Mouse (Mus musculus) lung, embryonic 16.5 days (tissue): ENCODE data around the gene Ropn1. TPM values are rescaled to one million over a fixed set of nuclear protein-coding genes. Genes with fewer than 3 reads are reported as not detected.
A peak's percentile ranks its signal among the peaks of the same experiment; 100 is the strongest.
"Not testable (repeated sequence)": the region's sequence is repeated elsewhere in the genome, so short reads cannot be mapped to it uniquely, and the experiment has no call there.

ENCODE experiments used
- ATAC-seq: fragments of 200-750 bp; cut with Nextera tagmentation; 2 replicates; pipeline ENCODE4 v1.8.0; 2017; ENCODE audit warnings: low read depth, mild to moderate bottlenecking, moderate library complexity
- H3K27ac ChIP-seq: fragments of 300-500 bp; sonication (generic); 2 replicates; pipeline ENCODE4 v1.5.1; 2014; ENCODE audit warnings: mild to moderate bottlenecking, control low read depth, low read length
- H3K27me3 ChIP-seq: fragments of 300-500 bp; sonication (generic); 2 replicates; pipeline ENCODE4 v1.6.1; 2014; ENCODE audit warnings: low read depth, low read length, mixed read lengths; ENCODE audit not compliant: control insufficient read depth, insufficient read depth
- H3K36me3 ChIP-seq: fragments of 300-500 bp; sonication (generic); 2 replicates; pipeline ENCODE4 v1.6.1; 2014; ENCODE audit warnings: low read length; ENCODE audit not compliant: control insufficient read depth, insufficient read depth
- H3K4me1 ChIP-seq: fragments of 300-500 bp; sonication (generic); replicated peaks from 2 replicates; pipeline ENCODE4 v1.6.1; 2014; ENCODE audit warnings: low read length, mixed read lengths; ENCODE audit not compliant: control insufficient read depth, insufficient read depth
- H3K4me2 ChIP-seq: fragments of 300-500 bp; sonication (generic); 2 replicates; pipeline ENCODE4 v1.6.1; 2014; ENCODE audit warnings: low read depth, low read length, control low read depth
- H3K4me3 ChIP-seq: fragments of 300-500 bp; sonication (generic); 2 replicates; pipeline ENCODE4 v1.5.1; 2014; ENCODE audit warnings: mild to moderate bottlenecking, low read length, control low read depth
- H3K9ac ChIP-seq: fragments of 300-500 bp; sonication (generic); 2 replicates; pipeline ENCODE4 v1.6.1; 2014; ENCODE audit warnings: low read length, control low read depth
- H3K9me3 ChIP-seq: fragments of 300-500 bp; sonication (generic); 2 replicates; pipeline ENCODE4 v1.6.1; 2016; ENCODE audit warnings: low read length; ENCODE audit not compliant: control insufficient read depth
- WGBS: fragments of 180-500 bp; shearing (Covaris S2); extraction: QIAGEN DNeasy Blood & Tissue Kit; methylation state at CpG from one replicate; pipeline ENCODE4 v1.1.7; 2014; 5-methylcytosine and 5-hydroxymethylcytosine counted together
- polyA plus RNA-seq: library from polyadenylated mRNA; unstranded; fragments of >200 nt; fragmentation: Nextera tagmentation; extraction: Ambion mirVana; gene quantifications from 2 replicates; pipeline ENCODE4 v1.2.1, GENCODE M21; 2015

Ropn1 gene
- polyA plus RNA-seq, 1 experiment from 2014 or later: not detected

DNA sequence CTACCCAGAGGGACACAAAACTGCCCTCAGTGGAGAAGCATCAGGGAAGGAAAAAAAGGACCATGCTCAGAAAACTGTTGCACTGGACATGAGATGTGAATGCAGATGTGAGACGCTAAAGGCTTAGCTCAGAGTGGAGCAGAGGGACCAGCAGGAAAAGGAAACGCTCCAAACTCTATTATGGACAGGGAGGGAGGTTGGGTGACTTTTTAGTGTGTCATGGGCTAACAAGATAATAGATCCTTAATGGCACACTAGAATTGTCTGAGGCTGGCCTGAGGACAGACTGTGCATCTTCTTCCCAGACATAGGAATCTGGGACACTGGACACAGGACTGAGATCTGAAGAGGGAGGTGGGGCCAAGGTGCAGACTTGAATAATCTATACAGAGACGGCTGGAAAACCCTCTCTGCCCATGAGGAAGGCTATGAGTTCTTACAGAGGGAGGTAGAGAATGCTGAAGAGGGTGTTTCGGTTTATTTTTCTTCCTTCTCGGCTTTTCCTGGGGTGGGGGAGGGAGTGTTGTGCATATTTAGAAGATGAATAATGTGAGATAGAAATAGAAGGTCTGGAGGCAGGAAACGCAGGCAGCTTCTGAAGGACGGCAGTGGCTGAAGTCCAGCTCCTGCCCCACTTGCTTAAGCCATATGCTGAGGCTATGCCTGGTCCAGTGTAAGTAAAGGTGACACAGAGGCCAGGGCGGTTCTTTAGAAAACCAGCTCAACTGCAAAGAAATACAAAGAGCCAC lies 6.0 kb upstream of the Ropn1 start:
- Histone ChIP-seq H3K27ac (peak overlapping the region; percentile 87), H3K4me3 (no peak overlapping the region), H3K36me3 (no peaks in the 10 kb centered on the region), H3K27me3 (no peaks in the 10 kb centered on the region), H3K4me2 (peak overlapping the region; percentile 25), H3K9me3 (no peaks in the 10 kb centered on the region), H3K9ac (no peak overlapping the region; the same call in 1 of the 2 replicates), H3K4me1 (peaks cover 18% of the 10 kb centered on the region)
- 20% methylated on average over 8 of the region's 8 CpGs for WGBS
- ATAC-seq: peak; percentile 95

DNA sequence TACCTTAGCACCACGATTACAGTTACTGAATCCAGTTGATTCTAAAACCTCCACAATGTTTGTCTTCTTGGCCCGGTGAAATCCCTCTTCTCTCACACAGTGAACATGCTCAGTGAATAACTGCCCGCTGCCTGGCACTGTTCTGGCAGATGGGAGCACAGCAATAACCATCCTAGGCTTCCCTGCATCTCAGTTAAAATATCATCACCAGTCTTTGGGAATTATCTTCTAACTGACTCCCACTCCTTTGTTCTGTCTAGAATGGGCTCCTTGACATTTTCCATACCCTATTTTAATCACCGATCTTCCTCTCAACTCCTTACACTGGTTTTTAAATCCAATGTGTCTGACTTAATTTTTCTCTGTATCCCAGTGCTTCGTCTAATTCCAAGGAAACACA lies 3.3 kb downstream of the Ropn1 start:
- Histone ChIP-seq H3K36me3 (no peaks in the 10 kb centered on the region), H3K9ac (no peak overlapping the region), H3K4me2 (no peak overlapping the region), H3K4me1 (peaks cover 2% of the 10 kb centered on the region; the same call in 1 of the 2 replicates), H3K9me3 (no peaks in the 10 kb centered on the region), H3K27me3 (no peaks in the 10 kb centered on the region), H3K27ac (no peak overlapping the region), H3K4me3 (no peak overlapping the region)
- WGBS: 86% methylated on average over 5 of the region's 5 CpGs
- ATAC-seq: no peak

GRCm38 (mm10) chr16:34657566-34657965 lies 7.8 kb downstream of the Ropn1 start:
- H3K4me3 ChIP-seq: peak overlapping the region; percentile 36
- not testable (repeated sequence) for H3K27me3 ChIP-seq, H3K36me3 ChIP-seq, H3K27ac ChIP-seq, H3K9me3 ChIP-seq, H3K4me1 ChIP-seq
- 2% methylated on average over 16 of the region's 16 CpGs for WGBS
- peak; percentile 57; the same call in 1 of the 2 replicates for ATAC-seq
- peak overlapping the region; percentile 54 for H3K4me2 ChIP-seq
- 0 out of 2 replicates have a peak overlapping the region, but pooled peaks have one; percentile 5 for H3K9ac ChIP-seq

GRCm38 (mm10) chr16:34657983-34658382 lies 8.3 kb downstream of the Ropn1 start:
- Histone ChIP-seq H3K9me3 (no peaks in the 10 kb centered on the region), H3K27ac (no peak overlapping the region), H3K36me3 (no peaks in the 10 kb centered on the region), H3K4me1 (peaks cover 8% of the 10 kb centered on the region), H3K9ac (no peak overlapping the region), H3K4me2 (peak overlapping the region; percentile 54), H3K27me3 (no peaks in the 10 kb centered on the region), H3K4me3 (peak overlapping the region; percentile 36)
- 26% methylated on average over 5 of the region's 5 CpGs for WGBS
- peak; percentile 36; the same call in 1 of the 2 replicates for ATAC-seq

DNA sequence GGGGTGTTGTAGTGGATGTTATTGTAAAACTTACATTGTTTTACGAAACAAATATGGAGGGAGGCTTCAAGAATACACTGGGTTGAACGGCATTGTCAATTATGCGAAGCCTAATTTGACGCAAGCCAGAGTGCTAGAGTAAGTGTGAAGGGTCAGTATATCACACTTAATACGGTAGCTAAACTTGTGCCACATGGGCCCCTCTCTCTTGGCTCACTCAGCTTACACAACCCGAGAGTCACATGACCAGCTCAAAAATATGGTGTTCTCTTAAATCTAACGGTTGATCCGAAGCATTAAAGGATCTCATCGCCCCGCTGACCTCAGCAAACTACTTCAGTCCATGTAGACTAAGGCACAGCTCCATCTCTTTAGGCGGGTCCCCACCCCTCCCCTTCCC lies 8.7 kb downstream of the Ropn1 start:
- peak; percentile 78 for ATAC-seq
- Histone ChIP-seq H3K4me2 (peak overlapping the region; percentile 54), H3K27ac (no peak overlapping the region), H3K9ac (no peak overlapping the region), H3K4me1 (peaks cover 8% of the 10 kb centered on the region), H3K9me3 (no peaks in the 10 kb centered on the region), H3K27me3 (no peaks in the 10 kb centered on the region), H3K4me3 (no peak overlapping the region; the same call in 1 of the 2 replicates), H3K36me3 (no peaks in the 10 kb centered on the region)
- 35% methylated on average over 11 of the region's 11 CpGs for WGBS

DNA sequence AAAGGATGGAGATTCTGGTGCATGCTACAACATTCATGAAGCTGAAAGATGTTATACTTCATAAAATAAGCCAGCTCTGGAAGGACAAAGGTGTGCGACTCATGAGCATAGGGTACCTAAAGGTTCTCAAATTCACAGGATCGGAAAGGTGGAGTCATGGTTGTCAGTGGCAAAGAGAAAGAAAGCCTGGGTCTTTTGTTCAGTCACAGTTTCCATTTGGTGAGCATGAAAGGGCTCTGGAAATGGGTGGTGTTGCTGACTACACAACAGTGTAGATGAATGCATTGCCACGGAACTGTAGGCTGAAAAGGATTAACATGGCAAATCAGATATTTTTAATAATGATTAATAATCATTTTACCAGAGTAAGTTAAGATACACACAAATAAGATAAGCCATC lies 14.8 kb downstream of the Ropn1 start:
- H3K4me2 ChIP-seq: no peak overlapping the region
- WGBS: 81% methylated on average over 3 of the region's 3 CpGs
- H3K4me3 ChIP-seq: no peak overlapping the region
- H3K27ac ChIP-seq: no peak overlapping the region
- H3K36me3 ChIP-seq: no peaks in the 10 kb centered on the region
- no peaks in the 10 kb centered on the region for H3K4me1 ChIP-seq
- no peak overlapping the region for H3K9ac ChIP-seq
- no peaks in the 10 kb centered on the region for H3K27me3 ChIP-seq
- no peak for ATAC-seq
- H3K9me3 ChIP-seq: no peaks in the 10 kb centered on the region

GRCm38 (mm10) chr16:34667031-34667726 lies 17.5 kb downstream of the Ropn1 start:
- ATAC-seq: peak; percentile 93
- no peaks in the 10 kb centered on the region for H3K4me1 ChIP-seq
- H3K27ac ChIP-seq: no peak overlapping the region
- H3K9ac ChIP-seq: no peak overlapping the region
- no peaks in the 10 kb centered on the region for H3K36me3 ChIP-seq
- H3K27me3 ChIP-seq: no peaks in the 10 kb centered on the region
- peak overlapping the region; percentile 21; the same call in 1 of the 2 replicates for H3K4me3 ChIP-seq
- H3K9me3 ChIP-seq: no peaks in the 10 kb centered on the region
- peak overlapping the region; percentile 51 for H3K4me2 ChIP-seq
- WGBS: 4% methylated on average over 20 of the region's 20 CpGs

GRCm38 (mm10) chr16:34668341-34668740 lies 18.6 kb downstream of the Ropn1 start:
- H3K27ac ChIP-seq: no peak overlapping the region
- no peak overlapping the region for H3K4me2 ChIP-seq
- ATAC-seq: no peak
- H3K4me1 ChIP-seq: no peaks in the 10 kb centered on the region
- WGBS: 76% methylated on average over 9 of the region's 9 CpGs
- no peaks in the 10 kb centered on the region for H3K36me3 ChIP-seq
- no peaks in the 10 kb centered on the region for H3K9me3 ChIP-seq
- H3K9ac ChIP-seq: no peak overlapping the region
- H3K4me3 ChIP-seq: no peak overlapping the region
- H3K27me3 ChIP-seq: no peaks in the 10 kb centered on the region

DNA sequence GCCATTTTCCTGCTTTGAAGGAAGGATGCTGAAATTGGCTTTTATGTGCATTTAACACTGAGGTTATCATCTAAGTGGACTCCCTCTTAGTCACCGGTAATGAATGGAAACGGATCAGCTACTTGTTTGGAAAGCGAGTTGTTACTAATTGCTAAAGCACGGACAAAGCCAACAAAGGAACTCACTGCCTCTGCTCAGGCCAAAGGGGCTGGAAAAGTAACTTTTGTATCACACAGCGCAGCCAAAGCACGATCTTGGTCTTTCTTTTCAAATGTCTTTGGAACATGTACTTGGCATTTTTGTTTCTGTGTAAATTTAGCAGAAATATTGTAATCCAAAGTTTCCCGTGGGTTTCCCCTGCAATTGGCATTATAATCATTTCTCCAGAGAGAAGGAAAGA lies 22.2 kb downstream of the Ropn1 start:
- Histone ChIP-seq H3K27ac (no peak overlapping the region), H3K4me3 (no peak overlapping the region), H3K9ac (no peak overlapping the region), H3K27me3 (no peaks in the 10 kb centered on the region), H3K4me1 (no peaks in the 10 kb centered on the region), H3K9me3 (no peaks in the 10 kb centered on the region), H3K36me3 (no peaks in the 10 kb centered on the region), H3K4me2 (no peak overlapping the region)
- ATAC-seq: no peak
- 55% methylated on average over 7 of the region's 7 CpGs for WGBS
